Mouse (Mus musculus) E14TG2a.4 (cell line): ENCODE measurements around the gene Wbp4.

Experiments used
- CTCF ChIP-seq: conservative IDR thresholded peaks from 2 replicates; pipeline ENCODE4 v1.5.1; 2014; ENCODE audit warnings: low read length
- NANOG ChIP-seq: IDR thresholded peaks from 2 replicates; pipeline ENCODE4 v1.6.1; 2014; ENCODE audit warnings: borderline replicate concordance, low read length, mixed read lengths

GRCm38 (mm10) chr14:79504246-79505006 is 23.1 kb upstream of the Wbp4 start:
- no peak for TF ChIP-seq CTCF
- no peak for TF ChIP-seq NANOG
